Mouse (Mus musculus): ENCODE measurements around the gene Hist1h2ad. TPM values are rescaled to one million over a fixed set of nuclear protein-coding genes. Genes with fewer than 3 reads are reported as not detected.
"Not testable (repeated sequence)": the region's sequence is repeated elsewhere in the genome, so short reads cannot be mapped to it uniquely, and the experiment has no call there.

Gene Hist1h2ad
- polyA plus RNA-seq, 1 experiment from 2014 or later = 1.6 TPM

DNA sequence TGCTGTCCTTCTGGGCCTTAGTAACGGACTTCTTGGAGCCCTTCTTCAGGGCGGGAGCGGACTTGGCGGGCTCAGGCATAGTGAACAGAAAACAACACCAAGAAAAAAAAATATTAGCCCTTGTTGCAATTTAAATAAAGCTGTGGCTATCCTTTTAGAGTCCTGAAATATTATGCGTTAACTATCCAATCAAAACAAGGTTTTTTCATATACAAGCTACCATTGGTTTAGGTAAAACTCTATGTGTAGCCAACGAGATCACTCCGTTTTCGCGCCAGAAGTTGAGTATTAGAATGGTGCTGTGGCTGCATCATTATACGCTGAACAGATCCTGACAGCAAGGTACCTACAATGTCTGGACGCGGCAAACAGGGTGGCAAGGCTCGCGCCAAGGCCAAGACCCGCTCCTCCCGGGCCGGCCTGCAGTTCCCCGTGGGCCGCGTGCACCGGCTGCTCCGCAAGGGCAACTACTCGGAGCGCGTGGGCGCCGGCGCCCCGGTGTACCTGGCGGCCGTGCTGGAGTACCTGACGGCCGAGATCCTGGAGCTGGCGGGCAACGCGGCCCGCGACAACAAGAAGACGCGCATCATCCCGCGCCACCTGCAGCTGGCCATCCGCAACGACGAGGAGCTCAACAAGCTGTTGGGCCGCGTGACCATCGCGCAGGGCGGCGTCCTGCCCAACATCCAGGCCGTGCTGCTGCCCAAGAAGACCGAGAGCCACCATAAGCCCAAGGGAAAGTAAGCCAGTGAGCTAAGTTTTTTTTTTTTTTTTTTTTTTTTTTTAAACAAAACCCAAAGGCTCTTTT lies 40.4 kb upstream of the Hist1h2ad start, which contains the start of gene Hist1h2af:
Hist1h2af (plus strand) TSS at position 347 of the 808 bp plus-strand sequence.
- Histone ChIP-seq H3K9ac (peak within 1 kb of the TSS; percentile 59), H3K4me2 (peak within 1 kb of the TSS; percentile 79), H3K4me3 (peak within 1 kb of the TSS; percentile 56), H3K27ac (peak within 1 kb of the TSS; percentile 92), H3K4me1 (replicated peaks) (peaks cover 39% of the 10 kb centered on the region)
- ATAC-seq (replicated peaks; ENCODE audit: insufficient number of reproducible peaks, insufficient read depth, low FRiP score, low read depth); H3K9me3 ChIP-seq (replicated peaks); H3K36me3 ChIP-seq; H3K27me3 ChIP-seq: not testable (repeated sequence)
- under 1% methylated on average over 25 of the region's 53 CpGs for WGBS

DNA sequence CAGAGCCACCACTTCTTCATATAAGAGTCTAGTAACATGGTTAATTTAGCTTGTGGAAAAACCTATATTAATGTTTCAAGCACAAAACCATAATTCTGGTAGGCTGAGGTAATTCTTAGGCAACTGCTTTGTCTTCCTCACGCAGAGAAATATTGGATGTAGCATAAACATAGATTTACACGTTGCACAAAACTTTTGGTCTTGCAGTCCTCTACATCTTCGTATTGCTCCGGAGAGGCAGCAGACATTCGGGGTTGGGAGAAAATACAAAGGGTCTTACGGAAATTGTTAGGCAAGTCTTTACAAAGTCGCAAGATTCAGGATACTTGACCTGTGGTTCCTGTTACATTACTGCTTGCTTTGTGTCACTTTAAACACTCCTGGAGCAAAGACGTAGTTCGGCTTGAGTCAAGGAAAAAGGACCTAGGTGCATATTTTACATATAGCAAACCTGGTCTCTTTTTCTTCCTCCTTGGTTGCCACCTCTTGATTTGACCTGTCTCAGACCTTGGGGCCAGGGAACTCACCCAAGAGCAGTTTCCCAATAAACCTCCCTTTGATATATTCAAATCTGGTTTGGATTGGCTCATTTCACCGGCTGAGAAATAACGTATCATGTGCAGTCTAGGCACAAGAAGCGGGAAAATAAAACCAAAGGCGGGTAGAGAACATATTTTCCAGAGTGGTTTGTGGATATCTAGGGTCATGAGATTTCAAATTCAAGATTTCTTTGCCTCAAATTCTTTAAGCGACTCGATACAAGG lies 39.6 kb upstream of the Hist1h2ad start:
- Histone ChIP-seq H3K4me3 (peak overlapping the region; percentile 56), H3K4me2 (peak overlapping the region; percentile 79), H3K9ac (peak overlapping the region; percentile 53), H3K4me1 (replicated peaks) (peaks cover 35% of the 10 kb centered on the region), H3K27ac (peak overlapping the region; percentile 92), H3K36me3 (no peaks in the 10 kb centered on the region), H3K27me3 (no peaks in the 10 kb centered on the region), H3K9me3 (replicated peaks) (no peaks in the 10 kb centered on the region)
- no peak for ATAC-seq (replicated peaks; ENCODE audit: insufficient number of reproducible peaks, insufficient read depth, low FRiP score, low read depth)
- WGBS = 2% methylated on average over 15 of the region's 15 CpGs

GRCm38 (mm10) chr13:23535137-23536075 lies 38.8 kb upstream of the Hist1h2ad start, which contains the start of gene Hist1h3g:
Hist1h3g (plus strand) TSS chr13:23535422.
- under 1% methylated on average over 54 of the region's 62 CpGs for WGBS

GRCm38 (mm10) chr13:23536076-23536822 lies 37.9 kb upstream of the Hist1h2ad start:
- Histone ChIP-seq H3K27ac (peak overlapping the region; percentile 42; the same call in 1 of the 2 replicates), H3K27me3 (no peaks in the 10 kb centered on the region), H3K4me3 (peak overlapping the region; percentile 56), H3K9me3 (replicated peaks) (no peaks in the 10 kb centered on the region), H3K9ac (peak overlapping the region; percentile 56), H3K4me2 (peak overlapping the region; percentile 79), H3K4me1 (replicated peaks) (peaks cover 35% of the 10 kb centered on the region), H3K36me3 (no peaks in the 10 kb centered on the region)
- 21% methylated on average over 7 of the region's 7 CpGs for WGBS
- no peak for ATAC-seq (replicated peaks; ENCODE audit: insufficient number of reproducible peaks, insufficient read depth, low FRiP score, low read depth)

More at GRCm38 (mm10) chr13:23535137-23536075, 38.8 kb upstream of the Hist1h2ad start, which contains the start of gene Hist1h3g:
- peak within 1 kb of the TSS; percentile 79 for H3K4me2 ChIP-seq
- peak within 1 kb of the TSS; percentile 56 for H3K4me3 ChIP-seq
- H3K4me1 ChIP-seq (replicated peaks) = peaks cover 35% of the 10 kb centered on the region
- H3K9ac ChIP-seq = peak within 1 kb of the TSS; percentile 56
- H3K27ac ChIP-seq = peak within 1 kb of the TSS; percentile 92
- H3K9me3 ChIP-seq (replicated peaks); H3K36me3 ChIP-seq; H3K27me3 ChIP-seq: not testable (repeated sequence)
- peak; percentile 86 for ATAC-seq (replicated peaks; ENCODE audit: insufficient number of reproducible peaks, insufficient read depth, low FRiP score, low read depth)

DNA sequence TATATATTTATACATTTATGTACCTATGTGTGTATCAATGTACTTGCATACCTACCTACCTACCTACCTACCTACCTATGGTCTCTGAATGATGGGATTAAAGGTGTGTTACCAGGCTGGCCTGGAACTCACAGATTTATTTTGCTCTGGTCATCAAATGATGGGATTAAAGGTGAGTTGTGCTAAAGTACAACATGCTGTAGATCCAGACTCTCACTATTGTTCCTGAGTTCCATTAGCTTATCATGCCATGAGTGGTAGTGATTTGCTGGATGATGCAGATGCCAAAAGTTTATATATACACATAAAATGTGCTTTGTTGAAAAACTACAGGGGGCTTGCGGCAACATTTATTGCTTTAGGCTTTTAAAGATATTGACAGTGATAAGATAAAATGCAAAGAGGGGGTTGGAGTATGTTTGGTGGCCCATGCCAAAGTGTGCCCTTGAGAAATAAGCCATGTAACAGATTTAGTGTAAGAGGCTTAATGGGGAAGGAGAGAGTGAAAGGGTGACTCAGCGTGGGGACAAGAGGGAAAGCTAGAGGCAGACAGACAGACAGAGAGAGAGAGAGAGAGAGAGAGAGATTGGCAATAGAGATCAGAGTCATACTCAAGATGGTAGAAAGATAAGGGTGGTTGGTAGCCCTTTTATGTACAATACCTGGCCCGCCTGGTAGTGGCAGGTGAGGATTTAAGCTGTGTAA lies 37.0 kb upstream of the Hist1h2ad start:
- no peak for ATAC-seq (replicated peaks; ENCODE audit: insufficient number of reproducible peaks, insufficient read depth, low FRiP score, low read depth)
- no peak overlapping the region for H3K9ac ChIP-seq
- WGBS = 73% methylated on average over 3 of the region's 3 CpGs
- H3K36me3 ChIP-seq = no peaks in the 10 kb centered on the region
- H3K4me2 ChIP-seq = peak overlapping the region; percentile 79; the same call in 1 of the 2 replicates
- no peaks in the 10 kb centered on the region for H3K9me3 ChIP-seq (replicated peaks)
- peaks cover 30% of the 10 kb centered on the region for H3K4me1 ChIP-seq (replicated peaks)
- H3K4me3 ChIP-seq = no peak overlapping the region
- H3K27me3 ChIP-seq = no peaks in the 10 kb centered on the region
- H3K27ac ChIP-seq = no peak overlapping the region

GRCm38 (mm10) chr13:23538249-23538648 lies 35.9 kb upstream of the Hist1h2ad start:
- 77% methylated on average over 5 of the region's 5 CpGs for WGBS
- Histone ChIP-seq H3K27ac (no peak overlapping the region), H3K27me3 (no peaks in the 10 kb centered on the region), H3K9me3 (replicated peaks) (no peaks in the 10 kb centered on the region), H3K4me1 (replicated peaks) (peaks cover 26% of the 10 kb centered on the region), H3K36me3 (no peaks in the 10 kb centered on the region), H3K4me3 (no peak overlapping the region), H3K4me2 (no peak overlapping the region), H3K9ac (no peak overlapping the region)
- no peak for ATAC-seq (replicated peaks; ENCODE audit: insufficient number of reproducible peaks, insufficient read depth, low FRiP score, low read depth)

- H3K9me3 ChIP-seq (replicated peaks); H3K4me2 ChIP-seq; H3K27me3 ChIP-seq; H3K36me3 ChIP-seq; ATAC-seq (replicated peaks; ENCODE audit: insufficient number of reproducible peaks, insufficient read depth, low FRiP score, low read depth); H3K4me3 ChIP-seq; H3K27ac ChIP-seq; H3K9ac ChIP-seq: not testable (repeated sequence)
- H3K4me1 ChIP-seq (replicated peaks) = peaks cover 16% of the 10 kb centered on the region
- WGBS = 47% methylated on average over 1 of the region's 1 CpGs
These were observed 34.4 kb upstream of the Hist1h2ad start for GRCm38 (mm10) chr13:23539821-23540220.

DNA sequence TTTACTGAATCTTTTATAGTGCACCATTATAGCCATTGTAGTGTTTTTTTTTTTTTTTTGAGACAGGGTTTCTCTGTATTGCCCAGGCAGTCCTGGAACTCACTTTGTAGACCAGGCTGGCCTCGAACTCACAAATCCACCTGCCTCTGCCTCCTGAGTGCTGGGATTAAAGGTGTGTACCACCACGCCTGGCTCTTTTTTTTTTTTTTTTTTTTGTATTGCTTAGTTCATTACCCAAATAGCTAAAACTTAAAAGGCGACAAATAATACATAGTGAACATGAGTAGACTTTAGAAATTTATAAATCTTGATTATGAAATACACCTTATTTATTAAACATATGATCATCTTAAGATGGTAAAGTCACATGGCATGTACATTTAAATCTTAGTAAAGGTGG lies 32.7 kb upstream of the Hist1h2ad start:
- H3K9me3 ChIP-seq (replicated peaks) = no peaks in the 10 kb centered on the region
- 74% methylated on average over 3 of the region's 3 CpGs for WGBS
- H3K27me3 ChIP-seq = no peaks in the 10 kb centered on the region
- no peak overlapping the region for H3K4me3 ChIP-seq
- ATAC-seq (replicated peaks; ENCODE audit: insufficient number of reproducible peaks, insufficient read depth, low FRiP score, low read depth) = no peak
- no peak overlapping the region for H3K9ac ChIP-seq
- no peaks in the 10 kb centered on the region for H3K36me3 ChIP-seq
- no peak overlapping the region for H3K4me2 ChIP-seq
- H3K4me1 ChIP-seq (replicated peaks) = peaks cover 11% of the 10 kb centered on the region
- no peak overlapping the region for H3K27ac ChIP-seq

- ATAC-seq (replicated peaks; ENCODE audit: insufficient number of reproducible peaks, insufficient read depth, low FRiP score, low read depth); H3K4me1 ChIP-seq (replicated peaks); H3K36me3 ChIP-seq; H3K9me3 ChIP-seq (replicated peaks); H3K27me3 ChIP-seq: not testable (repeated sequence)
- 19% methylated on average over 3 of the region's 3 CpGs for WGBS
- Histone ChIP-seq H3K4me3 (peak overlapping the region; percentile 58), H3K27ac (peak overlapping the region; percentile 87), H3K4me2 (peak overlapping the region; percentile 77), H3K9ac (peak overlapping the region; percentile 52)
These were observed 31.8 kb upstream of the Hist1h2ad start for GRCm38 (mm10) chr13:23542225-23542980.

Data from heart, embryonic 15.5 days (tissue).